Mouse (Mus musculus): ENCODE measurements around the gene 1700024G13Rik. TPM values are rescaled to one million over a fixed set of nuclear protein-coding genes. Genes with fewer than 3 reads are reported as not detected.

1700024G13Rik gene
- polyA plus RNA-seq, 1 experiment from 2014 or later: 0.74 TPM

Other genes with a start within 250 kb of the 1700024G13Rik start
- gene Msmb, start 246.4 kb downstream of the 1700024G13Rik start, polyA plus RNA-seq (2015; fragmentation: Nextera tagmentation; extraction: Ambion mirVana): not detected in 2 replicates
- gene Ncoa4, start 228.5 kb downstream of the 1700024G13Rik start, polyA plus RNA-seq (2015; fragmentation: Nextera tagmentation; extraction: Ambion mirVana): 81.6 and 88.4 TPM in 2 replicates
- 239 and 248 TPM in 2 replicates for gene Timm23, start 186.5 kb downstream of the 1700024G13Rik start, polyA plus RNA-seq (2015; fragmentation: Nextera tagmentation; extraction: Ambion mirVana)
- gene Parg, start 186.4 kb downstream of the 1700024G13Rik start, polyA plus RNA-seq (2015; fragmentation: Nextera tagmentation; extraction: Ambion mirVana): 36.6 and 40.8 TPM in 2 replicates
- gene Ogdhl, start 66.4 kb downstream of the 1700024G13Rik start, polyA plus RNA-seq (2015; fragmentation: Nextera tagmentation; extraction: Ambion mirVana): 20.3 and 21.7 TPM in 2 replicates
- gene Slc18a3, start 76.5 kb upstream of the 1700024G13Rik start, polyA plus RNA-seq (2015; fragmentation: Nextera tagmentation; extraction: Ambion mirVana): 0.33 and 0.35 TPM in 2 replicates
- gene Chat, start 77.6 kb upstream of the 1700024G13Rik start, polyA plus RNA-seq (2015; fragmentation: Nextera tagmentation; extraction: Ambion mirVana): 0.15 TPM in 1 of 2 replicates, not detected in the other
- 25.2 and 28.4 TPM in 2 replicates for gene Ercc6, start 125.1 kb upstream of the 1700024G13Rik start, polyA plus RNA-seq (2015; fragmentation: Nextera tagmentation; extraction: Ambion mirVana)
- gene Prrxl1, start 211.0 kb upstream of the 1700024G13Rik start, polyA plus RNA-seq (2015; fragmentation: Nextera tagmentation; extraction: Ambion mirVana): 0.22 and 0.54 TPM in 2 replicates

Measured in forebrain, embryonic 13.5 days (tissue).